Mouse (Mus musculus): ENCODE measurements around the gene Hmgcs1. TPM values are rescaled to one million over a fixed set of nuclear protein-coding genes. Genes with fewer than 3 reads are reported as not detected.
"Not testable (repeated sequence)": the region's sequence is repeated elsewhere in the genome, so short reads cannot be mapped to it uniquely, and the experiment has no call there.

The Hmgcs1 gene
- polyA plus RNA-seq (2017; shearing (Covaris generic)): 10 to 100 TPM; 33.6 to 46.6 (median 44.9) TPM

DNA sequence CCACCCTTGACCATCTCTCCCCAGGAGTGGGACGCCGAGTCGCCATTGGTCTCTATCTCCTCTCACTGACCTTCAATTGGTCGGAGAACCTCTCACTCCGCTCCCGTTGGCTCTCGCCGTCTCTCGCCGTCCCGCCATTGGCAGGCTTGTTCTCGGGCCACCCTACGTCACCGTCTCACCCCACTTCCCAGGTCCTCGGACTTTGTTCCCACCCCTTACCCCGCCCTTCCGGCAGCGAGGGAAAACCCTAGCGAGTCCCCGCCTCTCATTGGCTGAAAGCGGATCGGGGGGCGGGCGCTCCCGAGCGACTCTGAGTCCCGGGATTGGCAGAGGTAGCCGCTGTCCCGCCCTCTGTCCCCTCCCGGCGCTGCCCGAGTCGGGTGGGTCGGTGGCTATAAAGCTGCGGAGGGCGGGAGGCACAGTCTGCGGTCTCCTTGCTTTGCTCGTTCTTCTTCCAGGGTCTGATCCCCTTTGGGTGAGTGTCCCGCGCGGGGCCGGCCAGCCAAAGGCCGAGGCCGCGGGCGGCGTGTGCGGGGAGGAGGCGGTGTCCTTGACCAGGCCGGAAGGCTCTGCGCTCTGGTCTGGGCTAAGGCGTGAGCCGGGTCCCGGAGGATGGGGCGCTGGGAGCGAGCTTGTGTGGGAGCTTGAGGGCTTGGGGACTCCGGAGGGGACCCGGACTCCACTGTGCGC, at the start of gene Hmgcs1:
Gene Hmgcs1 (plus strand): TSS at position 341 of the 690 bp plus-strand sequence.
- ATAC-seq: peak; percentile 94

DNA sequence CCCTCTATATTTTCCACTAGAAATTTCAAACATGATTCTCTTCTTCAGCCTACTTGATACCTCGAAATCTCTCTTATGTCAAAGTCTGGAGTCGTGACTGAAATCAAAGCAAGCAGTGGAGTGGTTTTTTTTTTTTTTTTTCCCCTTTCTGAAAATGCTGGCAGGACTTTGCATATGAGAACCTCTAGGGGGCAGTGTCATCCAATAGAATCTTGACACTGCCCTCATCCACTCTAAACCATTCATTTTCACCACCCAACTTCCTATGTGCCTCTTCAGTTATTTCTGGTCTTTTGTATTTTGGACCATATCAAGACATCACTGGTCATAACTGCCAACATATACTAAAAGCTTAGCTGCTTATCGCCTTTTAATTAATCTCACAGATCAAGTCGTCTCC, 49.7 kb upstream of the Hmgcs1 start:
- peak; percentile 72 for ATAC-seq

DNA sequence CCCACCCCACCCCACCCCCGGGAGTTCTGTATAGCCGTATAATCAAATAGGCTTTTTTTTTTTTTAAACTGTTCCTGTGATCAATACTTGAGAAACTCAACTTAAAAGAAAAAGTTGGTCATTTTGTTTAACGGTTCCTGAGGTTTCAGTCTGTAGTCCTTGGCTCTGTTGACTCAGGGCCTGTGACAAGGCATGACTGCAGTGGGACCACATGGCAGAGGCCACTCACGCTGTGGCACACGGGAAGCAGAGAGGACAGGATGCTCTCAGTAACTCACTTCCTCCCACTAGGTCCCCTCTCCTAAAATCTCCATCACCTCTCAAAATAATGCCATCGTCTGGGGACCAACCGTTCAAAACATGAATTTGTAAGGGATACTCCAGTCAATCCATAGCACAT, 49.0 kb upstream of the Hmgcs1 start:
- ATAC-seq: no peak

DNA sequence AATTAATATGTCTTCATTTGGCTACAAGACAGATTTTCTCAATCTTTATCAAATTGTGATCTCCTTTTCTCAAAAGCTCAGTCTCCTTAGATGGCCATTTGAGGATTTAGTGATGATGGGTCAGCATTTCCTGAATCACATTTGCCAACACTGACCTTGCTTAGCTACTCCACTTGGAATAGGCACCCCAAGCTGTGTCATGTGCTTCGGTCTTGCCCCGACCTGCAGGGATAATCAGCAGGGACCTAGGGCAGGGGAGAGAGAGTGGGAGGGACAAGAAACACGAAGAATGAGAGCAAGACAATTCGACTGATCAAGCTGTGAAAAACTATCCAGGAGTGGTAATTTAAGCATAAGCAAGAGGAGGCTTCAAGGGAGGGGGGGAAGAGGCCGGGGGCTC, 45.4 kb upstream of the Hmgcs1 start:
- no peak for ATAC-seq

DNA sequence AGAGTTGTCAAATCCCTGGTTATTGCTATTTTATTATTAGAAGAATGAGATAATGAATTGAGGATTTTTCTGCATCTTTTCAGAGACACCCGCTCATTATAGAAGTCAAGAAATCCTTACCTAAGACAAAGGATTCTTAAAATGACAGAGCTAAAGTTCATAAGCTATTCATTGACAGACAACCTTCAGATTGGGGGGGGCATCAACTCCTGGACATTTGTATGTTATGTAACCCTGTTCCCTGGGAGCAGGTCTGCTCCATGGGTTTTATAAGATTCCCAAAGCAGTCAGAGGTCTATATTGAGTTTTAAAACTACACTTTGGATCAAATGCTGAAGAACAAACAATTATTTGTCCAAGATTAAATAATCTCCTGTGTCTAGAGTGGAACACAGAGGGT, 43.7 kb upstream of the Hmgcs1 start:
- ATAC-seq: no peak

DNA sequence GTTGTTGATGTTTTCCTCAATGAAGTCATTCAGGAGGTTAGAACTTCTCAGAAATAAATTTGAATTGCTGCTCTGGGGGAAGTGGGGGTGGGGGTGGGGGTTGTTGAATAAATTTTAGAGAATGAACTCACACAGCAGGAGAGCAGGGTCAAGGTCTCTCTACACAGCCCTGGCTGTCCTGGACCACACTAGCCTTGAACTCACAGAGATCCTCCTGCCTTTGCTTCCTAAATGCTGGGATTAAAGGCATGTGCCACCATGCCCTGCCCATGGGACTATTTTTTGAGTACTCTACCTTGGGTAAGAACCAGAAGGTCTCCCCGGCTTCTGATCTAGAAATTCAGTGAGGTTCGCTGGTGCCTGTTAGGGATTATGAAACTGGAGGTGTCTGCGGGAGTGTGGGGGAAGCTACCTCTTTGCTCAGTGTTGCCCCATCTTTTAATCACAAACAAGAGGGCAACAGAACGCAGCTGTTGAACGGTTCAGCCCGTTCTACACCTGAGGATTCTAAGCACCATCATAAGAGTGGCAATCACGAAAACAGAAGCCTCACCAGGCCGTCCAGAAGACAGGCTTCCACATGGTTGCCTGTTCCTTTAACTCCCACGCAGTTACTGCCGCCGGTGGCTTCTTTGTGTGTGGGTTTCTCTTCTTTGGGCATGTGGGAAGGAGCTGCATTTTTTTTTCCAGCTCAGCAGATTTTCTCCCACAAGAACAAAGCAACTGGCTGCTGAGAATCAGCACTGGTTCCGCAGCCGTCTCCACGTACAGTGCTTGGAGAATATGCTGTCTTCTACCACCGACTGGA, 41.1 kb upstream of the Hmgcs1 start:
- ATAC-seq: no peak

DNA sequence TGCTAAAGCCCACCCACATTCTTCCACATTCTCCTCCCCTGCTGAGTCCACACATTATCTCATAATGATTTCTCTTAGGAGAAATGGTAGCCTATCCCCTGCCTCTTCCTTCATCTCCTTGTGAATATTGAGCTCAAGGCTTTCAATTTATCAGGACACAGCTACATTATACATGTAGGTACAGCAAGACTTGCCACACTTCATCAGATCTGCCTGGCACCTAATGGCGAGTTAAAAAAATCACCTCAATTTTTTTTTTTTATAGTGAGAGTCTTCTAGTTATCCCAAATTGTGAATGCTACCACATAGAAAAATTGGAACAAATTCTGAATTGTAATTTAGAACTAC, 40.5 kb upstream of the Hmgcs1 start:
- no peak for ATAC-seq

DNA sequence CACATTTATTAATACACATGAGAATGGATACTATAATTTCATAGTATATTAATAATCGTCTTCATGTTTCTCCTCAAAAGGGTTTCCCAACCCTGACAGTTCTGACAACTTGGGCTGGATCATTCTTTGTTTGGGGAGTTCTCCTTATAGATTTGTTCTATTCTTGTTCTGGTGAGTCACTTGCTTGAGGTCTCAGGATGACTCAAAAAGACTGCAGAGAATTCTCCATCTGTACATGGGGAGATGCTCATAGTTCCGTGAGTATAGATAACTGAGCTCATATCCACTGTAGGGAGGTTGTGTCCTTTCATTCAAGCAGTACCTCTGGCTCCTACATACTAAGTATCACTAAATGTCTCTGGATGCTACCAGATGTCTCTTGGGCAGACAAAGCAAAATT, 35.4 kb upstream of the Hmgcs1 start:
- ATAC-seq: no peak

DNA sequence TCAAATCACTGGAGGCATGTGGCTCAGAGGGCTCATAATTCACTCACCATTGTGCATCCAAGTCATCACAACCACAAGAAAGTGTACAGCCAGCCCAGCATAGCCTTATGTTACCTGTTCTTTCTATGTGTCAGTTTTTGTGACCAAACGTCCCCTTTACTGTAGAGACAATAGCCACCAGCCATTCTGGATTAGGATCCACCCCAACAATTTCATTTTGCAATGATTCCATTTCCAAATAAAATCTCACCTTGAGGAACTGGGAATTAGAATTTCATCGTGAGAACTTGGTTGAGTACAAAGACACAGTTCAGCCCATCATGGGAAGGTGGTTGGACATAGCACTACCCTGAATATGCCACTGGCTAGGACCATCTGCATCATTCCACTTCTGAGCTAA, 33.9 kb upstream of the Hmgcs1 start:
- no peak for ATAC-seq

DNA sequence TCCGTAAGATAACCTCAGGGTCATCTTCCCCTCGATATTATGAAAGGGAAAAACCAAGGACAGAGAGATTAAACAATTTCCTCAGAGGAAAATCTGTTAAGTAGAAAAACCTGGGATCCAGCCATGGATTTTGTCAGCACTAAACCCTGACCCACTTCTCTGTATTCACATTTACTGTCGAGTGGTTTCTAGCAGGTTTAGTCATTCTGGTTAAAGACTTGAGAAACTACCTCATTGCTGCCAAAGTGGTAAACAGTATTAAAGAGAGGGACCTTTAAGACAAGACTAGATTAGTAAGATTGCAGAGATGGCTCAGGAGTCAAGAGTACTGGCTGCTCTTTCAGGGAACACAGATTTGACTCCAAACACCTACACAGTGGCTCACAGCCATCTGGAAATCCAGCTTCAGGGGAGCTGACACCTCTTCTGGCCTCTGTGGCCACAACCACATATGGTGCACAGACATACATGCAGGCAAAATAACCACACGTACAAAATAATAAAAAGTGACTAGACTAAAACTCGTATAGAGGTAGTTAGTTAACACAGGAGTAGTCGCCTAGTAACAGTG, 33.2 kb upstream of the Hmgcs1 start:
- ATAC-seq: no peak

DNA sequence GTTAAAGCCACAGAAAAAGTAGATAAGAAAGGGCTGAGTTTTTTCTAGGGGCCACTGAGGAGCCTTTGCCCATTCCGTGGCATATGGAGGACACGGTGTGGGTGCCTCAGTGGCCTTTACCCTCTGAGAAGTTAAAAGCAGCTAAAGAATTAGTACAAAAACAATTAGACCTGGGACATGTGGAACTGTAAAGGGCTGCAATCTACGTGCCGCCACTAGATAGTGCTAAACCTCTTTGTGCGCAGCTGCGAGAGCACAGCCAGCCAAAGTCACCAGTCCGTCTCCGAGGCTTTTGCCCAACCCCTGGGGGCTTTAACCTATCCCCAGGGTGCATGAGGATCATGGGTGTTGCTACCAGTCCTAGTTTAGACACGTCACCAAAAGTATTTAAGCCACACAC, 28.8 kb upstream of the Hmgcs1 start:
- not testable (repeated sequence) for ATAC-seq

DNA sequence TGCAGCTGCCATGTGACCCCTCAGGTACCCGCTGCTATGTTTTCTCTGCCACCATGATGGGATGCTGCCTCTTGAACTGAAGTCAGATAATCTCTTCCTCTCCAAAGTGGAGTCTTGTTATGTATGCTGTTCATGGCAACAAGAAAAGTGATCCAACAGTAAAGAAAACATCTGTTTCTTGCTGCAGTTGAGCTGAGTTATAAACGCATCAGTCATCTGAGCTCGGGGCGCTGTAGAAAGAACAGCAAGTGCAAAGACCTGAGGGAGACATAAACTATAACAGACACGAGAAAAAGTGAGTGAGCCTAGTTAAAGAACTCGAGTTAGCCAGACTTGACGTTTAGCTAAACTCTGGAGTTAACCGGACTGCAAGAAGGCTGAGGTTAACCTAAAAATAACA, 11.4 kb upstream of the Hmgcs1 start:
- no peak for ATAC-seq

DNA sequence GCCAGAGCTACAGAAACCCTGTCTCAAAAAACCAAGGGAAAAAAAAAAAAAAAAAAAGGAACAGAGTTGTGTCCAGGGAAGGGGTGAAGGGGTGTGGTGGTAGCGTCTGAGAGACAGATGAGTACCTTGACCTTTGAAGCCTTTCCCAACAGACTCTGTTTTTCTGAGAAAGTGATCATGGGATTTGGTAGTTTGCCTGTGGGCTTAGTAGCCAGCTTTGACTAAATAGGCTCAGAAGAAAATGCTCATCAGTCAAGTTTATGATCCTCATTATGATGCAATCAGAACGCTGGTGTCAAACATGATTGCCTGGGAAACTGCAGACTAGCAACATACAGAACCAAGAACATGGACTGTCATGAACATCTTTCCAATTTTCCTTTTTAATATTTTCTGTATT, 10.5 kb upstream of the Hmgcs1 start:
- ATAC-seq: no peak

DNA sequence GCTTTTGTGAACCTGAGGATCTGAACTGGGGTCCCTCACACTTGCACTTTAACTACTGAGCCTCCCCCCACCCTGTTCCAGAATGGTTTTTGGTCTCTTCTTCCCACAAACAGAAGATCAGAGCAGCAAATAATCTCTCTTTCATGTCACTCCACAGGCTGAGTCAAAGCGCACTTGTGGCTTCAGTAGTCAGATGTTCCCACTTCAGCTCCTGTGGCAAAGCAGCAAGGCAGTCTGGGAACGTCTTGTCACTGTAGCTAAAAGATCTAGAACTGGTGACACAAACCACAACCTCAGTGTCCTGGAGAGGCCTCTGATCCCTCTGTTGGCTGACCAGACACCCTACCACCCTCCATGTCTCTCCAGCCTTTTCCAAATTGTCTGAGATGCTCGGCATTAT, 9.0 kb upstream of the Hmgcs1 start:
- ATAC-seq: no peak

DNA sequence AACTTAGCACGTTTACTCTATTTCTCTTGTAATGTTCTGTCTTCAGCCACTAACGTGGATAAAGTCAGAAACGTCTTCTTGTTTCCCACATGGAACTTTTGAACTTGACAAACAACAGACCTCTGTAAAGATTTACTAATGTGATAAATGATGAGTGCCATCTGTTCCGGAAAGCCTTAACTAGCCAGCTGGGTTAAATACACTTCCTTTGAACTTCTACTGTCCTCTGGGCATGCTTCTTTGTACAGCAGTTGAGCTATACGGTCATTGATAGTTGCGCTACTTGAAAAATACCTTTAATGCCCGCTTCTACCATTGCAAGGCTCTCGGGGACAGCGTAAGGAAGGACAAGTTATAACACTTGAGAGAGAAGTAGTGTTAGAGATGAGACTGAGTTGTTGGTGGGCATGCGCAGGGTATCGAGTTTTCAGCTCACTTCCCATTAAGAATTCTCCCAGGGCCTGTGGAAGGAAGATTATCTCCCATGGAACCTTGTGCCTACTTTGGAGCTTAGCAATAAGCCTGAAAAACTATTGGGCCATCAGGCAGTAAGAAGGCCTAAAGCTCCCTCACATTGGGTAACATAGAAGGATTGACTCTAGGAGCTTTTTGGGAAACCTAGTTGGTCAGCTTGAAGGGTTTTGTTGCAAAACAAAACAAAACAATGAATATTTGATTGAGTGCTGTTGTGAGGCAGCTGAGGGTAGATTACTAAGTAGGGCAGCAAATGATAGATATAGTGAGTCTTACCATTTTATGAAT, 5.6 kb upstream of the Hmgcs1 start:
- no peak for ATAC-seq

DNA sequence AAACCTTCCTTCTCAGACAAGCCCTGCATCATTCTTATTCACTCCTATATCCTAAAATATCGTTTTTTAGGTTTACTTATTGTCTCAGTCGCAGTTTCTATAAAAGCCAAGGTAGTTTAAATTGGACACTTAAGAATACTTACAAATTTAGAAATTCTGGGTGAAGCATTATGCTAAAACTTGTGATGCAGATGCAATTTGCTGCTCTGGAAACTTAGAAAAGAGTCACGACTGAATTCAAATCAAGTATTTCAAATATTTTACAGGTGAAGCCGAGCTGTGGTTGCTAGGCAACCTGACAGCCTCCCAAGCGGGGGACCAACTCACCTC, 505 bp upstream of the Hmgcs1 start:
- ATAC-seq: peak; percentile 60

DNA sequence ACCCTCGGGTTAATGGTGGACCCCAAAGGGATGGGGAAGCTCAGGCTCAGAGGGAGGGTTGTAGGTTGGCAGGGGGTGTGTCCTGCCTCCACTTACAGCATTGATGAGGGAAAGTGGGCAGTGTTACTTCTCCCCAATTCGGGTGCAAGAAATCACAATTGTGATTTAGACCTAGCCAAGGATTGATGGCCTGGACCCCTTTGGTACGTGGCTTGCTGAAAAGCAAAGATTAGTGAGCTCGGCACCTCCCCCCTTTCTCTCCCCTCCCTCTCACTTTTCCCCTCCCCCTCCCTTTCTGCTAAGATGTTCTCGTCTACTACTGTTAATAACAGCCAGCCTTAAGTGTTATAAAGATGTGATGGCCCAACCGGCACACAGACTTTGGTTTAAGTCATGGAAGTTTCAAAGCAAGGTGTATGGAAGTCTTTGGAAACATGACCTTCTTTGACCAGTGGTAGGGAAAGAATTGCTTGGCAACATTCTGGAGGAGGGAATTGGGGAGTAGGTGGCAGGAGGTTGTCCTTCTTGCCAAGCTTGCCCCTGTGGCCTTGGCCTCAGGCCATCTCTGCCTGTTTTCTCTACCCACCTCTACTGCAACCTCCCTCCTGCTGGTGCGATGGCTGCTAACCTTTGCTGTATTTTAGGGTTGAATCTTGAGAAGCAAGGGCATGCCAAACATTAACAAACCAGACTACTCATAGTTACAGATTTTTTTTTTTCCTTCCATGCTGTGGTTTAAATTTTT, 869 bp downstream of the Hmgcs1 start:
- ATAC-seq: peak; percentile 11

DNA sequence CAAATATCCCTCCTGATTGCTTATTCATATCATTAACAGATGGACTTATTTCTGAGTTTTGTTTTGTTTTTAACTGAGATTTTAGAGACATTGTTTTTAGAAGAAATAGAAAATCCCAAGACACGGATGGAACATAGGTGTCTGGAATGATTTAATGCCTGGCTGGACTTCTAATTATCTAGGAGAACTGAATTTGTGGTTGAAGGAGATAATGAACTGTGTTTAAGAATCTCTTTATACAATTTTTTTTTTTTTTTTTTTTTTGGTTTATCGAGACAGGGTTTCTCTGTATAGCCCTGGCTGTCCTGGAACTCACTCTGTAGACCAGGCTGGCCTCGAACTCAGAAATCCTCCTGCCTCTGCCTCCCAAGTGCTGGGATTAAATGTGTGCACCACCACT, 1.8 kb downstream of the Hmgcs1 start:
- ATAC-seq: not testable (repeated sequence)

DNA sequence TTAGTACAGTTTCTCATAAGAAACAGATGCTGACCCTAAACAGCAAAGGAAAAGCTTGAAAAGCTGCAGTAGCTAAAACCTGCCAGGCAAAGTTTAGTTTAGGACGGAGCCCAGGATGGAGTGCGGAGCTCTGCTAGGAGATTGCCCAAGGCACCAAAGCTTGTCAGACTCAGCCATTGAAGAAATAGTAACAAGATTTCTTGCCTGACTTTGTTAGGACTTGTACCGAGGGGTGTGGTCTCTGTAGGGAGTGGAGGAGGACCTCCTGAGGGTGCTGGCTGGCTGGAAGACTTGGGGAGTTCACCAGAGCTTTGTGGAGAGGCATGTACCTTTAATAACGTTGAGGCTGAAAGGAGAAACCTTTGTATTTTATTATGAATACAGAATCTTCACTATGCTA, 5.5 kb downstream of the Hmgcs1 start:
- ATAC-seq: no peak

DNA sequence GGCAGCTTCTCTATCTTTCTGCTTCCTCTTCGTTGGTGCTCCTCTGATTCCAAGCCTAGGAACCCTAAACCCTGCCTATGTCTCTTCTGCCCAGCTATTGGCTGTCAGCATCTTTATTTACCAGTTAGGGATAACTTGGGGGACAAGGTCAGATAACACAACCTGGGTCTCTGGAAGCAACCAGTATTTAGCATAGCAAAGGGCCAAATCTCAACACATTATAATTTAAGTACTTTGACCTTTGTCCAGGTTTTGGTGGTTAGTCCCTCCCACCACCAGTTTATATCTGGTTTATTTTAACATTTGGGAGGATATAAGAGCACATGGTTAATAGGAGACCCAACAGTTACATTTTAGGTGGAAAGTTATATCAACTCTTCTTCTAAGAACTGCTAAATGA, 6.3 kb downstream of the Hmgcs1 start:
- no peak for ATAC-seq

DNA sequence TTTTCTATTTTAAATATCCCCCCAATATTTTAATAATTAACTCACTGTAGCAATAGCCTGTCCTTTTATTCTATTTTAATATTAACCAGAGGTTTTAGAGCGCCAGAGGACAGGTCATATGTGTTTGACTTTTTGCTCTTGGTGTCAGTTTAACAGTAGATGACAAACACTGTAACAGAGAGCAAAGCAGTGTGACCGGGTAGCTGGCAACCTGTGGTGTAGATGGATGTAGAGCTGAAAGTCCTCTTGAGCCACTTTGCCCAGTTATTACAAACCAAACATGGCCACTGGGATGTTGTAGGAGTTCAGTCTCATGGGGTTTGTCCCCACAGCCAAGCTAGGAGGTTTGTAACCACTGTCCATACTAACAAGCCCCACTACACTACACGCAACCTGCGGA, 8.3 kb downstream of the Hmgcs1 start:
- no peak for ATAC-seq

DNA sequence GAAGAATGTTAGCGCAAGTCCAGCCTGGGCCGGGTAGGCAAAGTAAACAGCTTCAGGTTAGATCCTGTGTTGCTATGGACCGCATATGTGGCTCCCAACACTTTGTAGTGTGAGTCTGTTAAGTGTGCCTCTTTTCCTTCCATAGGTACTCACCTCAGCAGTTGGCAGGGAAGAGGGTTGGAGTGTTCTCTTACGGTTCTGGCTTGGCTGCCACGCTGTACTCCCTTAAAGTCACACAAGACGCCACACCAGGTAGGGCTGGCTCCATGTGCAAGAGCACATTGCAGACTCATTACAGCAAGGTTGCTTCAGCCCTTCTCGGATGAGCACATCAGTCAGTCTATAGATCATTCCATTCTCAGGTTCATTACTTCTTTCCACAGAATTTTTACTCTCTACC, 14.1 kb downstream of the Hmgcs1 start:
- no peak for ATAC-seq
